Mouse (Mus musculus) cerebellum, postnatal 4 days (tissue): ENCODE data around the gene Gpcpd1.

Source experiments
- DNase-seq, 2 experiments: peaks; one replicate each; pipeline ENCODE4 v3.0.0; 2022; ENCODE audit warnings: low spot score in 2 of 2, mixed read lengths in 1 of 2

The Gpcpd1 gene

DNA sequence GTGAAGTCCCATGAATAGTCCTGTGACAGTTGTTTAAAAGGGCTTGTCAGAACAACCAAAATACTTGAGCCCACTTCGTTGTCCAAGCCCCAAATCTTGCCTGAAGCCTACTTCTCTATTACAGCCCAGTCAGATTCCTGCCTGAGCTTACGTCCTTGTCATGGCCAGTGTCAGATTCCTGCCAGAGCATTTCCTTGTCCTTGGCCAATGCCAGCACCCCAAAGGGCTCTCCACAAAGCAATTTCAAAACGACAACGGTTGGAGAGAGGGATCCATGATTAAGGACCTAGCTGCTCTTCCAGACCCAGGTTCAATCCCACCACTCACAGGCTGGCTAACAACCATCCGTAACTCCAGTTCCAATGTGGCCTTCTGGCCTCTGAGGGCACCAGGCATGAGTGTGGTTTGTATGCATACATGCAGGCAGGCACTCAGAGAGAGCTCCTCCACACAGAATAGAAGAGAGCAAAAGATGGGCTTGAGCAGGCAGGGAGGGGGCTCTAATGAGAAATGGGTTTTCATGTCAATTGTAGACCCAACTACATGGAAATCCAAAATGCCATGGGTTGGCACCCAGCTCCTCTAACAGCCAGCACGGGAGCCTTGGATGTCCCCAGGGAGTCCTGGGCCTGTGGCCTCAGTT, 70.2 kb downstream of the Gpcpd1 start:
- no peak for DNase-seq

DNA sequence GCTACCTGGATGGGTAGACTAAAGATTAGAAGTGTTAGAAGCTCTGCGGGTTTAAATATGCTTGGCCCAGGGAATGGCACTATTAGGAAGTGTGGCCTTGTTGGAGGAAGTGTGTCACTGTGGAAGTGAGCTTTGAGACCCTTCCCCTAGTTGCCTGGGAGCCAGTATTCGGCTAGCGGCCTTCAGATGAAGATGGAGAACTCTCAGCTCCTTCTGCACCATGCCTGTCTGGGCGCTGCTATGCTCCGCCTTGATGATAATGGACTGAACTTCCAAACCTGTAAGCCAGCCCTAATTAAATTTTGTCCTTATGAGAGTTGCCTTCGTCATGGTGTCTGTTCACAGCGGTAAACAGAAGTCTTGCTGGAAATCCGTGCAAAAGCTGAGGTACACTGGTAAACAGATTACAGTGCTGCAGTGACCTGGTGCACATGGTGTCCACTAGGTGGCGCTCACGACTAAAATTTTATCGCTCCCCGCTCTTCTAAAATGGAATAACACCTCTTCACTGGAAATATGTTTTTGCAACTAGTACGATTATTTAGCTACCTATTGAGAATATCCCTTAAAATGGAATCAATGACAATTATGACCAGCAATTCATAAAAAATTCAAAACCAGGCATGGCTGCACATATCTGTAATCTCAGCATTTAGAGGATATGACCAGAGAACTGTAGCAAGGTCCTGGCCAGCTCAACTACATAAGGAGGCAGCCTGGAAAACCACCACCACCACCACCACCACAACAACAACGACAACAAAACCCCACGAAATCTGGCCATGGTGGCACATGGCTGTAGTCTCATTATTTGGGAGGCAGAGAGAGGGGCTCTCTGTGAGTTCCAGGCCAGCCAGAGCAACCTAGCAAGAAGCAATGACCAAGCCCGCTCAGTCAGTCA, 71.1 kb downstream of the Gpcpd1 start:
- peak; percentile 57 to 73 for DNase-seq

DNA sequence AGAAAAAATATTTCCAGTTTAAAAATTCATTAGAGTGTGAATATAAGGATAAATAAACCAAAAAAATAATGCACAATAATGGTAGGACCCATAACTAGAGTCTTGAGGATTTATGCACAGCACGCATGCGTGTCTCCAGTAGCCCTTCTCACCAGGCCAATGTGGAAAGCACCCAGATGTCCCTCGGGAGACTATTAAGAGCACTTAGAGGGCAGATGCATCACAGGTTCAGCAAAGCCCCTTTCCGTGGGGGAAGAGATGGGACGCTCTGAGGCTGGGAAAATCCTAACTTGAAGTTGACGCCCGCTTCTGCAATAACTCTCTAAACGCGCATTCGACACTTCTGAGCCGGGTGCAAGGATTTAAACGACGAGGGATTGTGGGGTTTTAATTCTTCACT, 71.9 kb downstream of the Gpcpd1 start:
- no peak for DNase-seq

DNA sequence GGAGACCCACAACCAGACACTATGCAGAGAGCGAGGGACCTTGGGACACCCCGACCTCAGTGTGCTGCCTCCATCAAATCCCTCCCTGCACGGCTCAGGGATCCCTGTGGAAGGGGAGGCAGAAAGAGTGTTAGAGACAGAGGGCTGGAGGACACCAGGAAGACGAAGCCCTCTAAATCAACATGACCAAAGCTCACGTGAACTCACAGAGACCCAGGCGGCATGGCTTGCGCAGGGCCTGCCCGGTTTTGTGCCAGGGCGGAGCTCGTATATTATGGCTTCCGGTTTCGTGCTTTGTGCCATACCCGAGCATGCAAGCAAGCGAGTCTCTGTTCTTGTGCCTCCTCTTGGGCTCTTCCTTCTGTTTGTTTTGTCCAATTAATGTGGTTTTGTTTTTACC, 72.5 kb downstream of the Gpcpd1 start:
- no peak for DNase-seq

DNA sequence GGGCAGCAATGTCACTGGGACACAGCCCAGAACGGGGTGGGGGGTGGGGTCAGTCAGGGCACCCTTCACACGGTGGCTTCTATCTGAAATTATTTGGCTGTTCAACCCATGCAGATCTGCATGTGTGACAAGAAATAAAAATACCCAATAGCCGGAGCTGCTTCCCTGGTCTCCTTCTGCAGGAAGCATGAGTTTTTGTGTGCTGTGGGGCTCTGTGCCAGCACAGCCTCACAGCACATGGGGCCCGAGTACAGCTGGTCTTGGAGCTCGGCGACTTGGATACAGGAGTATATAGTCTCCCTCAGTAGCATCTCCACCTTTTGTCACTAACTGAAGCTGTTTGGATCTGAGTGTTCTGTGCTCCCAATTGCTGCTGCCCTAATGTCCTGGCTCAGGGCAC, 73.2 kb downstream of the Gpcpd1 start:
- peak in 1 of 2 experiments; percentile 40 for DNase-seq

DNA sequence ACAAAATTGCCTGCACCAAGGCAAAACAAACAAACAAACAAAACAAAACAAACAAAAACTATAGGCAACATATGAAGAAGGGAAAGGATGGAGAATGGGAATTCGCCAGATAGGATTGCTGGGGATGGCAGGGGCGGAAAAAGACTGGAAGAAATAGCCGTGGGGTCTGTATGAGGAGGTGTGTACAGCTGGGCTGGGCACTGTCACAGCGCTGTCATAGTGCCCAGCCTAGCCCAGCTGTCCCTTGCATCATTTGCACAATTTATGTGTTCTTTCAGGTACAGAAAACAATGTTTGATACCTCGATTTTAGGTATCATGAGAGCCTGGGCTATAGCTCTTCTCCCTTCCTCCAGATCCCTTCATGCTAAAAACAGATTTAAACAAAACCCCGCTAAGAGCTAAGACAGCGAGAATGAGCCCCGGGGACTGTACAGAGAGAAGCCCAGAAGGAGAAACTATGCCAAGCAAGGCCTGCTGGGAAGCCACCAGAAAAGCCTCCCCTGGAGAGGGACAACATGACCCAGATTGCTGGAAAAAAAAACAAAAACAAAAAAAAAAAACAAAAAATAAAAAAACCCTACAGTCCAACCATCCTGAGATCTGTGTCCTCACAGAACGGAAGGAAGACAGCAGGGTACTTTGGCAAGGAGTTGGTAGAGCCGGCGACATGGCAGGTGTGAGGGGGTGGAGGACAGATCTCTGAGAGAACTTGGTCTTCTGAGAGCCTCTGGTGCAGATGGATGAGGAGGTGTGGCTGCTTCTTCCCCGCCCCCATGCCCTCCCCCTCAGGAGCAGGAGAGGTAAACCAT, 74.0 kb downstream of the Gpcpd1 start:
- no peak for DNase-seq

DNA sequence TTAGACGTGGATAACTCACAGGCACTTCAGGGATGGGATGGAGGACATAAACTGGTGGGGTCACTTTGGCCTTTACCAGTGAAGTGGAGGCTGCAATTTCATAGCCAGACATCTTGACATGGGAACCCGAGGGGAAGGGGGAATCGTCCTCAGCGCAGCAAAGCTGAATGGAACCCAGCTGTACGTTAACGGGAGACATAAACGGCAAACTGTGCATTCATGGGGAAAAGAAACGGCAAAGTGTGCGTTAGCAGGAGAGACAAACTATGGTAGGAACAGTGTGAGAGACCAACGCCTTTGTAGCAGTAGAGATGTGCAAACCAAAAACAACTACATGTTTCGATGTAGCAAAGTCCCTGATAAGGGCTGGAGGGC, 74.6 kb downstream of the Gpcpd1 start:
- no peak for DNase-seq

DNA sequence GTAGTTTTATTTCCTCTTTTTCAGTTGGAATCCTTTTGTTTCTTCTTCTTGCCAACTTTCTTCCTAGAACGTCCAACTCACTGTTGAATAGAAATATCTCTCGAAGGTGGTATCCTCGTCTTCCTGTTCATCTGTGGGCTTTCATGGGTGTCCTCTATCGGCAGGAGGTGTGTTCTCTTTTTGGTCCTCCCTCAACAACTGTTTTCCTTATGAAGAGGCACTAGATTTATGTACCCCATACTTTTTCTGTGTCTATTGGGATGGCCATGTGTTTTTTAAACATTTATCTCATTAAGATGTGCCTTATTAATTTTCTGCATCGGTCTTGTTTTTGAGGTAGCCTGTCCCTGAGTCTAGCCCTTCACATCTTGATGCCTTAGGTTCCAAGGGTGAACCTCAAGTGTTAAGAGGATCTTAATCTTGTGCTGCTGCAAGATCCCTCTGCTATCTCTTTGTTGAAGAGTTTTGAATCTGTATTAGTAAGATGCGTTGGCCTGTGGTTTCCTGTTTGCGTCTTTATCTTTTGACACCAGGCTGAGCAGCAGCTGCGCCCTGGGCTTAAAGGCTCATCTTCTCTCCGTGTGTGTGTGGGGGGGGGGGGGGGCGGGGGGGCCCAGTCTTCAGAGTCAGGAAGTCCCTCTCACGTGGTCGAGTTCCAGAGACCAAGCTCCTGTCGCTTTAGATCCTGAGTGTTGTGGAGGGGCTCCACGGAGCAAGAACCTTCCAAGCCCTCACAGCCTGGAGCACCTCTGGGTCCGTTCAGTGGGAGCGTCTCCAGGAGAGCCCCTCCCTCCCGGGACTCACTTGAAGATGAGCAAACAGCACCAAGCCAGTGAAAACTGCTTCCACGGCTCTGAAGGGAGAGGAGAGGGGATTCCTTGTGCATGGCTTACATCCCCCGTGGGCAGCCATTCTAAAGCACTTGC, 75.2 kb downstream of the Gpcpd1 start:
- no peak for DNase-seq

DNA sequence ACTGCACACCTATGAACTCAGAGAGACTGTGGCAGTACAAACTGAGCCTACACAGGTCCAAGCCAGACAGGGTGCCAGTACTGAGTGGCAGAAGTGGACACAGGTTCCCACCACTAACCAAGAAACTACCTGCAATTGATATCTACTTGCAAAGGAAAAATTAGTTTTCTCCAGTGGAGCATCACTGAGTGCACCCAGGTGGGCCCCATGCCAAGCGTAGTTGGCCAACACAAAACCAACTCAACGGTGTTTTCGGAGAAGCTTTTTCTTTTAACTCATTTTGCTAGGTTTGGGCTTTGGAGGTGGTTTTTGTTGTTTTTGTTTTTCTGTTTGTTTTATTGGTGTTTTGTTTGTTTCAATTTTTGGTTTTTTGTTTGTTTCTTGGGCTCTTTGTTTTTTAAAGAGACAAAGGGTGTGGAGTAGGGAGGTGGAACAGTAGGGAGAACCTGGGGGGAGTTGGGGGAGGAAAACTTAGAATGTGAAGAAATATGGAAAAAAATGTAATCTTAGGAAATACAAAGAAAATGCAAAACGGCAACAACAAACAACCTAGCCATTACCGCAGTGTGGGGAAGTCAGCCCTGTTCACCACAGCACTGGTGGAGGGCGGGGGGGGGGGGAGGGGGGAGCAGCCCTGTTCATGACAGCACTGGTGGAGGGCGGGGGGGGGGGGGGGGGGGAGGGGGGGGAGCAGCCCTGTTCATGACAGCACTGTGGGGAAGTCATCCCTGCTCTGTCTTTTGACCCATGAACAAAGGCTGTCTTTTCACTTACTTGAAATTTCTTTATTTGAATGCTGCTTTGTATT, 76.3 kb downstream of the Gpcpd1 start:
- DNase-seq: no peak

DNA sequence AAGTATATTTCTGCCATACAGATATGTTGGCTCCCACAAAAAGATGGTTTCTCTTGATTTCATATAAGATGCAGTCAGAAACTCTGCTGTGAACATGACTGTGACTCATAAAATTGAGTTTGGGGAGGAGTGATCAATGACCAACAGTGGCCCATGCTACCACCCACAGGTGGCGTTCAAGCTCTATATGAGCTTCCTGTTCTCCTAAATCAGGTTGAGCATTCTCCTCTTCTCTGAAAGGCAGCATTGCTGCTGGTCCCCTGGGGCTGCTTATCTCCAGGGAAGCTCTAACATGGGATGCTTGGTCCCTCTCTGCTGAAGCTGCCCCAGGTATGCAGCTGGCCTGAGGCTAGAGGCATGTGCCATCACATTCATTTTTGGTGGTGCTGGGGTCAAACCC, 77.8 kb downstream of the Gpcpd1 start:
- no peak for DNase-seq

DNA sequence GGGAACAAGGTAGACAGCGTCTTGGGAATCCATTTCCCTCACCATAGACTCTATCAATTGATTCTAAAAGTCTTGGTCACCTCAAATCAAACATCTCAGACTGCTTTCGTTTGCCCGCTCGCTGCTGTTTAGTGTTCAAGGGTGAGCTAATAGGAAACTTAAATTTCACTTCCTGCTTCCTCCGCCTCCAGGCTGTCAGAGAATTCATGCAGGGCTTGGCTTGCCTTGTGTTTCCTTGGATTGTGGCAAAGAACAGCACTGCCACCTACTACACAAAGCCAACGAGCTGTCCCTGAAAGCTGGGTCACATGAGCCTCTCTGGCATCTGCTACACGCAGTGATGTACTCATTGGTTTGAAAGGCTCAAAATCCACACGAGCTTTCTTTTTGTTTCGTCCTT, 78.3 kb downstream of the Gpcpd1 start:
- DNase-seq: no peak

DNA sequence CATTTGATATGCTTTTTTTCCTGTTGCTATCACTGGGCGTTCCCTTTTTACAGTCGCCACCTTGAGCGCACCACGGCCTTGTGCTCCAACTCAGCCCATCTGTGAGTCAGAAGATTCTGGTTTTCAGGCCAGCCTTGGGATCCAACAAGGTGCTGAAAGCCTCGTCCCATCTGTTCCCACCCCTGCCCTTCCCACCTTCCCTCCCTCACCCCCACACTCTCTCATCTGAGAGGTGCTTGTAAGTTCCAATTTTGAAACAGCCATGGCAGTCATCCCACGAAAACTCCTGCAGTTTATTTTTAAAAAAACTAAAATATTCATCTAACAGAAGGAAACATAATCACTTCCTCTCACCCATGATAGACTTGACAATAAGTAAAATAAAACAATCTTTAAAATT, 80.0 kb downstream of the Gpcpd1 start:
- no peak for DNase-seq

DNA sequence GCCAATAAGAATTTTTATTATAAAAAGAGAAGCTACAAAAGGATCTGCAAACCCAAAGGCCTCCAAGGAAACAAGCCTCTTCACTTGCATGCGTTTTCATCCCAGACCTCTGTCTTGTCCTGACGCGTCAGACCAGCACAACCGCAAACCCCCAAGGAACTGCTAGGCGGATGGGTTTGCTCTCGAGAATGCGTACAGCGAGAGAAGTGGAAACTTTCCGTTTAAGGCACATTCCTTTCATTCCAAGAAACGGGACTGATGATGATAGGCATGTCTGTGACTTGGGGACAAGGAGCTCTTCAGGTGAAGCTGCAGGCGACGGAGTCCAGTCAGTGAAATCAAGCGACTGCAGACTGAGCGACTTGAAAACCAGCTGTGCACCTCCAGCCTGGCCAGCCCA, 80.4 kb downstream of the Gpcpd1 start:
- no peak for DNase-seq

DNA sequence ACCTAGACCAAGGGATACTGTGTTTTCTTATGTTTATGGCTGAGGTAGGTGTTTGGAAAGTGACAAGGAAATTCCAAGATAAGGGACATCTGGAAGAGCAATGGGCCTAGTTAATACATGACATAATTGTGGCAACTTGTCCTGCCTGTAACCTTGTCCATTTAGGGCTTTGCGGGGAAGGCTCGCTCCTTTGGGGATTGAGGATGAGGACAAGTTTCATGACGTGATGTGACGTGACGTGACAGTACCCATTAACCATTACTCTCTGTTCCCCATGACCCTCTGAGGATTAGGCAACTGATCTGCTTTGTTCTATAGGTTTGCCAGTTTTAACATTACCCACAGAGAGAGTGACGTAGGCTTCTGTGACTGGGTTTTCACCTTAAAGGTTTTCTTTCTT, 81.7 kb downstream of the Gpcpd1 start:
- DNase-seq: no peak

DNA sequence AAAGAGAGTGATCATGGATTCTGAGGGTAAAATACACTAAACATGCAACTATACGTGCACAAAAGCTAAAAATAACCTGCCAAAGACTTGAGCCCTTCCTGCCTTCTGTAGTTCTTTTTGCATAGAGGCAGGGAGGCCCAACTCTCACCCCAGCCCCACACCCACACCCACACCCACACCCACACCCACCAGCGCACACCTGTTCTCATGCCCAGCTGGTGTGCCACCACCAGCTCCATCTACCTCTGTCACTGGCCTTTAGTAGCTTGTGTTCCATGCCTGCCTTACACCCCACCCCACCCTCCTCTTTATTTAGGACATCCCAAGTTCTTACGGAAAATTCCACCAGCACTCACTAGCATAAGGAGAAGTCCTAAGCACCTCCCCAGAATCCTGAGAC, 89.2 kb downstream of the Gpcpd1 start:
- no peak for DNase-seq

DNA sequence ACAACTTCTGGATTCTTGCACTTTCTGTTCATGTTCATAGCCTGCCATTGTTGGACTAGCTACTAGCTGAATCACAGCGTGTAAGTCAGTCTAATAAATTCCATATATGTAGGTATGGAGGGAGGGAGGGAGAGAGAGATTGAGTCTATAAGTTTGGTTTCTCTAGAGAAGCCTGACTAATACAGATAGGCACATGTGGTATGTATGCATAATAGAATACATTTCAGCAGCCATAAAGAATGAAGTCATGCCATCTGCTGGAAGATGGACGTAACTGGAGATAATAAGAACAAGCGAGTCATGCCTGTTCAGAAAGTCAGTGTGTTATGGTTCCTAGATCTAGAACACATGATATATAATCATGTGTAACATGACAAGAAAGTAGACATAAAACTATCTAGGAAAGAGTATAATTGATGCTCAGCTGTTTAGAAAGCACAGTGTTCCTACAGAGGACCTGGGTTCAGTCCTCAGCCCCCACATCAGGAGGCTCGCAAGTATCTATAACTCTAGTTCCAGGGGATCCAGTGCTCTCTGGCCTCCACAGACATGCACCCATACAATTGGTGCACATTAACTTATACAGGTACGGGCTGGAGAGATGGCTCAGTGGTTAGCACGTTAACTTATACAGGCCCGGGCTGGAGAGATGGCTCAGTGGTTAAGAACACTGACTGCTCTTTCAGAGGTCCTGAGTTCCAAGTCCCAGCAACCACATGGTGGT, 90.0 kb downstream of the Gpcpd1 start:
- DNase-seq: no peak

DNA sequence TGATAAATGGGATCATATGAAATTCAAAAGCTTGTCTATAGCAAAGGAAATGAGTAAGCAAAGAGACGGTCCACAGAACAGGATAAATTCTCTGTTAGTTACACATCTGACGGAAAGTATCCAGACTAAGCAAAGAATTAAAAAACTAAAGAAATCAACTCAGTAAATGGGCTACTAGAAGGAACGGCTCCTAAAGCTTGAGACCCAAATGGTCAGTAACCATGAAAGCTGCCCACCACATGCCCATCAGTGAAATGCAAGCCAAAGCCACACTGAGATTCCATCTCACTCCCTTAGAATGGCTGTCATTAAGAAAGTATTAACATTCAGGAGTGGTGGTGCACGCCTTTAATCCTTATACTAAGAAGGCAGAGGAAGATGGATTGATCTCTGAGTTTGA, 94.3 kb downstream of the Gpcpd1 start:
- no peak for DNase-seq

DNA sequence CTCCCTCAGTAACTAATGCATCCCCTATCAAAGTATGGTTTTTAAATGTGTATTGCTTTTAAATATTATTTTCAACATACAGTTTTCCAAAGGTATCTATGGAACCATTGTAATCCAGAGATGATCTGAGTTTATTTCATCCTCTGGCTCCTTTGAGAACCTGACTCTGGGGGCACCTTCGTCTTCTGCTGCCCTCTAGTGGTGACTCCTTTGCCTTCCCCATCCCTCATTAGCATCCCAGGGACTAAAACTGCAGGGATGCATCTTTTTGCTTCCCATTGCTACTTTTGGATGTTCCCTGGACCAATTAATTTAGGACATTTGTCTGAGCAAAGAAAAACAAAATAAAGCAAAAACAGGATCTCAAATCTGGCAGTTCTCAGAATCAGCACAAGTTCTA, 102.1 kb downstream of the Gpcpd1 start:
- peak; percentile 28 to 58 for DNase-seq

DNA sequence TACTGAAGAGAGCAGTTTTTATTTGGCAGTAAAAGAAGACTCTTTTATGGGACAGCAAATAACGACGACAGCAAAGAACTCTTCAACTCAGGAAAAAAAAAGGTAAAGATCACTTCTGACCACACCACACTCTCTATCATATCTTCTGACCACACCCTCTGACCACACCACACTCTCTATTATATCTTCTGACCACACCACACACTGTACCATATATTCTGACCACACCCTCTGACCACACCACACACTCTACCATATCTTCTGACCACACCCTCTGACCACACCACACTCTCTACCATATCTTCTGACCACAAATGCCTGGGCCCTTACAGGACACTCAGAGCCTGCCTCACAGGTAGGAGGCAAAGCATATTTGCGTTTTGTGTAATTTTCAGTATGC, 106.0 kb downstream of the Gpcpd1 start:
- DNase-seq: no peak
